Mouse (Mus musculus): ENCODE measurements around the gene Klhl36.
"Not testable (repeated sequence)": the region's sequence is repeated elsewhere in the genome, so short reads cannot be mapped to it uniquely, and the experiment has no call there.

Klhl36 gene

DNA sequence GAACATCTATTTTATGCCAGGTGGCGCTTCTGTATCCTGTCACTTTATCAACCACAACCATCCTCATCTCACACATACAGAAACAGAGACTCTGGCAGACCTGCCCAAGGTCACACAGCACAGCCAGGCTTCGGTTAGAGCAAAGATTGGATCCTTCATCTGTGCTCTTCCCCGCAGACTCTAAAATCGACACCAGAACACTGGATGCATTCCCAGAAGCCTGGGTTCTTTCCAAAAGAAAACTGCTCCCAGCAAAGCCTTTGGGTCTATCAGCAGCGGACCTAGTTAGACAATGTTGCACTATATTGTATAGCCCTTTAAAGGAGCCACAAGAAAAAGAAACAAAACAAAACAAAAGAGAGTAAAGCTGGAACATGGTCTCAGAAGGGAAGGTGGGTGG, 26.8 kb upstream of the Klhl36 start:
- in situ Hi-C loops (cut with MboI, MseI), result loop anchor here (5.0 kb wide), 1 partner anchor 48 kb away; no protein-coding TSS in a partner anchor

DNA sequence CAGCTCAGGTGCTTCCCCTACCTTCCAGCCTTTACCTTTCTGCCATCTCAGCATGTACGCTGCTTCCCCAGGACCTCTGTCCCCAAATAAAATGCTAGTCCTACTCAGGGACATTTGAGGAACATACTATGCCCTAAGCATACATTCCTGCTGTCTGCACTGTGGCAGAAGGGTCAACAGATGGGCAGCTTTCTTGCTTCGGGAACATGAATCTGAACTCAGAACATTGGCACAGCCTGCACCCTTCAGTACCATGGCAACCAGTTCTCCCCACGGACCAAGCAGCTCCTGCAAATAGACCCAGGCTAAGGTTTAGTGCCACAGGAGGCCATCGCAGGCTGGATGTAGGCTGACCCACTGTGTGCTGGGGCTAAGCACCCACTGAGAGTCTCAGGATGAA, 25.2 kb upstream of the Klhl36 start:
- in situ Hi-C loops (cut with MboI, MseI), result loop anchor here (5.0 kb wide), 1 partner anchor 50 kb away; no protein-coding TSS in a partner anchor

DNA sequence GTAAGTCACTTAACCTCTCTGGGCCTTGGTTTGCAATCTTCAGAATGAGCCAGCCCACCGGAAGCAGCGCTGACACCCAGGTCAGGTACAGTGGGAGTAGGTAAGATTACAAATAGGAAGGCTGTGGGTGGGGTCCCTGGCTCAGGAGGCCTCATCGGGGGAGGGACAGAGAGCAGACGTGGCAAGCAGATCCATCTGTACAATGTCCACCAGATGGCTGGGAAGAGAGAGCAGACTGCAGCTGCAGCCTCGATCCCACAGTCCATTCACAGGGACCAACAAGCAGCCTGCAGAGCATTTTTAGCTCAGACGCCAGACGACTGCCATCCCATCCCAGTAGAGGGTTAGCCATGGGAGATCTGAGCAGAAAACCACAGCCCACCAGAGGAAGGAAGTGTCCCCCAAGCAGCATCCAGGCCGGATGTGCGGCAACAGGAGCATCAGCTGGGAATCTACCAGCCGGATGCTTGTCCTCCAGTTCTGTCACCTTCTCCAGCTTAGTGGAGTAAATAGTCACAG, 24.5 kb upstream of the Klhl36 start:
- in situ Hi-C loops (cut with MboI, MseI), result loop anchor here (5.0 kb wide), 1 partner anchor 50 kb away; no protein-coding TSS in a partner anchor

DNA sequence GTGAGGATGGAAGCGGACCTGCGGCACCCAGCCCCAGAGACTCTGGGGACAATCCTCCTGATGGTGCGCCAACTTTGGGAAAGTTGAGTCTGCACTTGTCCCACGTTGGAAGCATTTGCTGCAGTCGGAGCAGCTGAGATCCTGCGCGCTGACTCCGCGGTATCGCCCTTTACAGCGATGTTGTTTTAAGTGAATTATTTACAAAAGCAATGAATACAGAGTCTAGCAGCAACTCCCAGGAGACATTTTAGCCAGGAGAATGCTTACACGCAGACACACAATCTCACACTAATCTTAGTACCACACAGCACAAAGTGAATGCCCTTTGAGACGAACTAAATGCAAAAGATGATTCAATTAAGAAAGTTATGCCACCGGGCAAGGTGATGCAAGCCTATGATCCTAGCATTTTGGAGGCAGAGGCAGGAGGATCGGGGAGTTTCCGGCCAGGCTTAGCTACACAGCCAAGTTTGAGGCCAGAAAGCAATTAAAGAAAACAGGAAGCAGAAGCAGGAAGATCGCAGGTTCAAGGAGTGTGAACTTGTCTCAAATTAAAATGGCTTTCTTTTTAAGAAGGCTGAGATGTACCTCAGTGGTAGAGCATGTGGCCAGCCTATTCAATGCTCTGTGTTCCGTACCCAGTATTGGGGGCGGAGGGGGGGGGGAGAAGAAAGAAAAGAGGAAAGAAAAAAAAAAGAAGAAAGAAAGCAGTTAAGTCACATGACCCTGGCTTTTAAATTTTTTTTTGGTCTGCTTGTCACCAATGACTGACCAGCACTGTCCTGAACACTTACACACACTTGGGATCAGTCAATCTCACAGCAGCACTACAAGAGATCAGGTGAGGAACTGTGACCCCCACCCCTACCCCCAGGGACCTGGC, 23.7 kb upstream of the Klhl36 start:
- in situ Hi-C loops (cut with MboI, MseI), result loop anchor here (5.0 kb wide), 1 partner anchor 51 kb away; no protein-coding TSS in a partner anchor

DNA sequence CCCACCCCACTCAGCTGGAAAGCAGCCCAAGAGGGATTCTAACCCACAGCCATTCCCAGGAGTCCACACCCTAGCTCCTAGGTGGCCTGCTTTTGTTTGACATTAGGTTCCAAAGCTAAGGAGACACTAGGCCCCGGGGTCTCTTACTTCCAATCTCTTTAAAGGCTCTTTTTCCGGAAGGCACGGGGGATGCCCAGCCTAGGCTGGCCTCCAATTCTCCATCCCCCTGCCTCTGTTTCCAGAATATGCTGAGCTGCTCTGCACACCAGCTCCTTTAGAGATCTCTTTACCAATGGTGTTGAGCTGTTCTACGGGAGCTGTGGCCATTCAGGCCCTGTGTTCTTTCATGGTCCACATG, 23.1 kb upstream of the Klhl36 start:
- in situ Hi-C loops (cut with MboI, MseI), result loop anchor here (5.0 kb wide), 1 partner anchor 52 kb away; no protein-coding TSS in a partner anchor

DNA sequence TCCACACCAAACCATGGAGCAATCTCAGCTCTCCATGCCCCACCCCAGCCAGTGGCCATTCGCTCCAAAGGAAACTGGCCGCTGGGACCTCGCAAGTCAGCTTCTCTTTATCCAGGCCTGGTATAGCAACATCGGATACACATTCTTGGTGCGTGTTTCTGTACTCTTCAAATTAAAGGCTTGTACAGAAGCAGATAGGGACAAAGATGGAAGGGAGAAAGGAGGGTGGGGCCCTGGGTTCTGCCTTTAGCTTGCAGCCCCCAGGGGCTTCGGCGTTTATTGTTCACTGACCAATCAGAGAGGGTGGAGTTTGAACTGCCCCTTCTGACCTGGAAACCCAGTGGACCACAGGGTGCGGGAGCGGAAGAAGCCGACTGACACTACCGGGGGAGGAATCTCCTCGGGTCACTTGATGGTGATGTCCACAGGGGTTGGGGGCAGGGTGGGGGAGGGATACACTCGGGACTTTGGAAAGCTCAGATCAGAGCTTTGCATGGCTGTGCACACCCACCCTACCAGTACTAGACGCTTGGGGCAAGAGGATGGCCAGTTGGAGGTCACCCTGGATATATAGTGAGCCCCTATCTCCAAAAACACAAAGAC, 22.5 kb upstream of the Klhl36 start:
- in situ Hi-C loops (cut with MboI, MseI), result loop anchor here (5.0 kb wide), 2 partner anchors 52 to 152 kb away; no protein-coding TSS in a partner anchor

DNA sequence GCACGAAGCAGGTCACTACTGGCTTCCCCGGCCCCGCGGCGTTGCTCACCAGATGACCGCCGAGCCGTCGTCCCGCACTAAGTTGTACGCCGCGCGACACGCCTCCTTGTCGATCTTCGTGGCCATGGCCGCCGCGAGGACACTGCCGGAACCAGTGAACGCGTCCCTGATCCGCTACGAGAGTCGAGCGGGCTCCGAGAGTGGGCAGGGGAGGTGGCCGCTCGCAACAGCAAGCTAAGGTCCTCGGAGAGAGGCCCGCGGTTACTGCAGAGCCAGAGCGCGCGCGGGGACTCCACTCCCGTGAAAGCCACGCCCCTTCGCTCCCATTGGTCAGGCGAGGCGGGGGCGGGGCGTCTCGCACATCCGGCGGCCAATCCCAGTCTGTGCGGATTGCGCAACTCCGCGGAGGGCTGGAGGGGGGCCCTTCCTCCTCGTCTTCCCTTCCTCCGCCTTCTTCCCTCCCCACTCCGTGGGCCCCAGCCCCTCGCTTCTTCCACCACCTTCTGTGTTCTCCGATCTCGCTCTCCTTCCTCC, 21.7 kb upstream of the Klhl36 start, which contains the start of gene Cotl1:
Gene Cotl1 (minus strand): TSS at position 270 of the 534 bp plus-strand sequence.
- in situ Hi-C loops (cut with MboI, MseI), result loop anchor here (5.0 kb wide), 1 partner anchor 153 kb away; no protein-coding TSS in a partner anchor

DNA sequence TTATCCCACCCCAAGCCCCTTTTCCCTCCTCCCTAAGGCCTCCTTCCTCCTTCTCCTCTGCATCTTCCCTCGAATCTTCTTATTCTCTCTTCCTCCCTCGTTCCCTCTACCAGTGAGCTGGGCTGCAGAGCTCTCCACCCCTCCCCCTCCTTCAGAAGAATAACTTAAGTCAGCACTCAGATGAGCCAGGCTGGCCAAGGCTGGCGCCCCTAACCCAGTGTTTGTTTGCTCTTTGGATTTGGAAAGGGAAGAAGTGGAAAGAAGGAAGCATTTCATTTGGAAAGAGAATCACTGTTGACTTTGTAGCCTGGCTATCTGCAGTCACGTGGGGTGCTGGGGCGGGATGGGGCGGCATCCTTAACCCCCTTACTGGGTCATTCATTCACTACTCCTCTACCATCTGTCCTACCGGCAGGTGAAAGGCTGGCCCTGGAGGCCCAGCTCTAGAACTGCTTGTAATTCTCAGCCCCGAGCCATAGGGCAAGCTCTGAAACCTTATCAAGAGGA, 21.1 kb upstream of the Klhl36 start:
- in situ Hi-C loops (cut with MboI, MseI), result loop anchor here (5.0 kb wide), 1 partner anchor 154 kb away; no protein-coding TSS in a partner anchor

DNA sequence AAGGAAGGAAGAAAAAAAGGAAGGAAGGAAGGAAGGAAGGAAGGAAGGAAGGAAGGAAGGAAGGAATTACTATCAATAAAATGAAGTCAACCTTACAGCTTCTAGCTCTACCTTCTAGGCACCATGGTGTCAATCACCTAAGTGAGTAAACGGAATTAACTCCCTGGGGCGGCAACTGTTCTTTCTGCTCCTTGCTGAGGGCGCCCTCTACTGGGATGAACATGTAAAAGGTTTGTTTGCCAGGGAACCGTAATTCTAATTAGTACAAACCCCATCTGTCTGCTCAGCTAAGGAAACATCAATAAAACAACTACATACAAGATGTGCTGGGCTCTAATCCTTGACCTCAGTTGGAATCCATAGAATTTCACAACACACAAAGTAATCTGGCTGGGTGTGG, 18.6 kb upstream of the Klhl36 start:
- in situ Hi-C loops (cut with MboI, MseI), result loop anchor here (5.0 kb wide), 1 partner anchor 156 kb away; no protein-coding TSS in a partner anchor

DNA sequence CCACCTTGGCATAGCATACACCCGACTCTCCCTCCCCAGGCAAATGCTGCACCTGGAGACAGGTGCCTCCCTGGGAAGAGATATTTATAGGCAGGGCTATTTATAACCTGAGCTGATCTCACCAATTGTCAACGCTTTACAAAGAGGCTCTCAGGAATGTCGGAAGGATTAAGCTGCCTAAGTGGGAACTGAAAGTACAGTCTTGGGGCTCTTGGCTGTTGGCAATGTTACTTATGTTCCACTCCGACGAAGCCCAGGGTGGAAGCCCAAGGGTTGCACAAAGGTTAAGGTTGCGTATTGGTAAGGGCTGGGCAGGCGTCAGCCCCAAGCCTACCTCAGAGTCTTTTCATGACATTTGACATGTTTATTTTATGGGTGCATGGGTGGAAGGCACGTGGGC, 17.5 kb upstream of the Klhl36 start:
- in situ Hi-C loops (cut with MboI, MseI), result loop anchor here (5.0 kb wide), 1 partner anchor 157 kb away; no protein-coding TSS in a partner anchor

DNA sequence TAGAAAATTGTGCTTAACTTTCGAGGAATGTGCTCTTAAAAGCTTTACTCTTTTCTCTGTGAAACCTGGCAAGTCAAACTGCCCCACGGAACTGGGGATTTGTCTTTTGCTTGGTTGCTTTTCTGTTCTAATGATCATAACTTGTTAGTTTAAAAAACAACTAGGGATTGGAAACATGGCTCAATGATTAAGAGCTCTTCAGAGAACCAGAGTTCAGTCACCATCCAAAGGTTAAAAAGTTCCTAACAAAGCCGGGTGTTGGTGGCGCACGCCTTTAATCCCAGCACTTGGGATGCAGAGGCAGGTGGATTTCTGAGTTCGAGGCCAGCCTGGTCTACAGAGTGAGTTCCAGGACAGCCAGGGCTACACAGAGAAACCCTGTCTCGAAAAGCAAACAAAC, 16.3 kb upstream of the Klhl36 start:
- in situ Hi-C loops (cut with MboI, MseI), result not testable (repeated sequence)

DNA sequence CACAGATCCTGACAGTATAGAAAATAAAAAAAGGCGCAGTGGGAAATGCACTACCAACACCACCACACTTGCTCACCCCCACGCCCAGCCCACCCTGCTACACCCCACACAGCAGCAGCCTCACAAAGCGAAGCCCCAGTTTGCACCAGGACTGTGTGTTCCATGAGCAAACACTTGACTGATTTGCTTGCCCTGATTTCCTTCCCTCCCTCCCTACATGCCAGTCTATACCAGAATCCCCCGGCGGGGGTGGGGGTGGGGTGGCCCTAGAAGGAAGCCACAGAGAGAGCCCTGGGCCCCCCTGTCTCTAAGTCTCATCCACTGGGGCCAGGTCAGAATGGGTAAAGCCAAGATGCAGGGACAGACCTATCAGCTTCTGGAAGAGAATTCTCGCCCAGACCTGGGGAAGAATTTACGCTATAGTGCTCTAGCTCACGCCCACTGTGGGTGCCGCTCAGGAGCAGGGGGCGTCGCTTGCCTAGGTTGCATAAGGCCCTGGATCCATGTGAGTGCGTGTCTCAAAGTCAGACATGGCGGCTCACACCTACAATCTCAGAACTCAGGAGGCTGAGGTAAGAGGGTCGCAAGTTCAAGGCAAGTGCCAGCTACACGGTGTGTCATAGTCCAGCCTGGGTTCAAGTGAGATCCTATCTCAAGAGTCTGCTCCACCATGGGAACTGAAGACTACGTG, 14.7 kb upstream of the Klhl36 start:
- in situ Hi-C loops (cut with MboI, MseI), result no loop called here

DNA sequence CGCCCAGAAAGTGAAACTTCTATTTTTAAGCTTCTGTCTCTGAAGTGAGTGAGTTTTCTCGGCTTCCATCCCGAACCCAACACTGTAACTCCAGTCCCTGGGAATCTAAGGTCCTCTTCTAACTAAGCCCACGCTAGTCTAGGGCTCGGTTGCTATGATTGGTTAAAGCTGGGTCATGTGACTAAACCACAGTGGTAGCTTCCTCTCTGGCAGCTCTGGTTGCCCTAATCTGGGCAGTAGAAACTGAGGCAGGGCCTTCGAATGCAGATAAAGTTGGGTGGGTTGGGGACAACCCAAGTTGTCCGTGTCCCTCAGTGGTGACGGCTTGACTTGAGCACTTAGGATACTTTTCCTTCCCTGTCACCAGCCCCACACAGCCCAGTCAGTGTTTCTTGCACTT, 8.5 kb upstream of the Klhl36 start:
- in situ Hi-C loops (cut with MboI, MseI), result no loop called here

DNA sequence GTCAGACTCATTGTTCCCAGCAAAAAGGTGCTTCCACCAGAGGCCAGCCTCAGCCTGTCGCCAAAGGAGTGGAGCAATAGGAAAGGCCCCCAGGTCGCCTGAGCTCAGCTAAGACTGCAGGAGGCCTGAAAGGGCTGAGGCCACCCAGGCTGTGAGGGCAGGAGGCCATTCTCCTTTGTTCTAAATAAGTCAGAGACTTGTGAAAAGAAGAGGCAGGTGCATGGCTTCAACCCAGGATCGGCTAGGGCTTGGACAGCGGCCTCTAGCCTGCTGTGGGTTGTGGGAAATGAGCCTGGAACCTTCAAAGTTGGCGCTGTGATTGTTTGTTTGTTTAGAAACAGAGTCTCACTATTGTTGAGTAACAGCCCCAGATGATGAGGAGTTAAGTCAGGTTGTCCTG, 8.0 kb upstream of the Klhl36 start:
- in situ Hi-C loops (cut with MboI, MseI), result no loop called here

DNA sequence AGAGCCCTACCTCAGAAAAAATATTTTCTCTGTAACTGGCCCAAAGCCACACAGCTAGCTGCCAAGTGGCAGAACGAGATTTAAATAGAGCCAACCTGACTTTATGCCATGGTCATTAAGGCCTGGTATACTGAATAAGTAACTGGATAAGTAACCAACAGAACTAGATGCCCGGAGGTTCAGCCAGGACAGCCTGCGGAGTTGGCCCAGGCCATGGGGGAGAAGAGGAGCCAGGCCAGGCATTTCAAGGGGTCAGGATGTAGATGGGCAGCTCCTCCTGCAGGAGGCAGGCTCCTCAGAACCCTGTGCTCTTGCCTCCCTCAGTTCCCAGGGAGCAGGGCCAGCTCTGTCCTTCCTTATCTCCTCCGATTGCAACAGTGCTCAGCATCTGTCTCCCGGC, 6.4 kb upstream of the Klhl36 start:
- in situ Hi-C loops (cut with MboI, MseI), result no loop called here

DNA sequence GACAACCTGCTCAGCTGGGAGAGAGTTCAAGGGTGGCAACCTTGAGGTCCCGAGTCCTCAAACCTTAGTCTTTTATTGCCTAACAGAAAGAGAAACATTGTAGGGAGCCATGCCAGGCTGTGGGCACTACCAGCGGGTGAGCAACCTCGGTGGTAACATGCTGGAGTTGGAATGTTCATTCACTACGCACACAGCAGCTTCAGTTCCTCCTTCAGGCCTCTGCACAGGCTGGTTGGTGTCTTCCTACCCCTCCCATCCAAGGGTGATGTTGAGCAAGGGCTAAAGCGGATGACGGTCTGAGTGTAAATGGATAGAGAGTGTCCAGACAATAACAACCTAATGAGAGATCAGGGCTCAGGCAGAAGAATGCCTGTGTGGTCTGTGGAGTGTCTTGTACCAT, 4.3 kb upstream of the Klhl36 start:
- in situ Hi-C loops (cut with MboI, MseI), result no loop called here

DNA sequence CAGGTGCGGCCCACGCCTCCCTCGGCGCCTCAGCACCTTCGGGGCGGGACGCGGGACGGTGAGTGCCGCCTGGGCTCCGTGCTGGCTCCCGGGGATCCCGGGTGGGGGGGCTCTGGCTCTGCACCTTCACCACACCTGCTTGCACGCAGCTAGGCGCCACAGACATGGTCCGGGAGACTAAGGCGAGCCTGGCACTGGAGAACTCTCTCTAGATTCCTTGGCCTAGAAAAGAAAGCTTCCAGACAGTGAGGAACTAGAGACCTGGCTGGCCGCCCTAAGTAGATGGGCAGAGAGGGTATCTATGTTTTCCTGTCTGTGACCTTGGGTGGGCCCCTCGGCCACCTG, 296 bp downstream of the Klhl36 start:
- in situ Hi-C loops (cut with MboI, MseI), result no loop called here

DNA sequence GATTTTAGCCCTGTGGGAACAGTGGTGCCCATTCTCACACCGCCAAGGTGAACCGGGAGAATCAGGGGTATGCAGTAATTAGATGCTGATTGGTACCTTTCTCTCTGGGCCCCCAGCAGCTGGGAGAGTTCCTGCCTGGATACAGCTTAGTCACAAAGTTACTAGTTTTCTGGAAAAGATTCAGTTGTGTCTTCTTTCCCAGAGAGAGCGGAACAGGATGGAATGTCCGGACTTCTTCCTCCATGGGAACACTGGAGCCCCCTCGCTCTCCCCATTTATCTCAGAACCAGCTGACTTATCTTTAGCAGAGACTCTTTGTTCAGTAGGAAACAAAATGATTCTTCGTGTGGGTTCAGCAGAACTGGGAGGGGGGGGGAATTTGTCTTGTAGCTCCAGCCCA, 683 bp downstream of the Klhl36 start:
- in situ Hi-C loops (cut with MboI, MseI), result no loop called here

DNA sequence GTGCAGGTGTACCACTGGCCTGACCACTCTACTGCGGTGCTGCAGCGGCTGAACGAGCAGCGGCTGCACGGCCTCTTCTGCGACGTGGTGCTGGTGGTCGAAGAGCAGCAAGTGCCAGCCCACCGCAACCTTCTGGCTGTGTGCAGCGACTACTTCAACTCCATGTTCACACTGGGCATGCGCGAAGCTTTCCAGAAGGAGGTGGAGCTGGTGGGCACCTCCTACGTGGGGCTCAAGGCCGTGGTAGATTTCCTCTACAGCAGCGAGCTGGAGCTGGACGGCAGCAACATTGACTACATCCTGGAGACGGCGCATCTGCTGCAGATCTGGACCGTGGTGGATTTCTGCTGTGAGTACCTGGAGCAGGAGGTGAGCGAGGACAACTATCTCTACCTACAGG, 7.5 kb downstream of the Klhl36 start:
- in situ Hi-C loops (cut with MboI, MseI), result no loop called here

DNA sequence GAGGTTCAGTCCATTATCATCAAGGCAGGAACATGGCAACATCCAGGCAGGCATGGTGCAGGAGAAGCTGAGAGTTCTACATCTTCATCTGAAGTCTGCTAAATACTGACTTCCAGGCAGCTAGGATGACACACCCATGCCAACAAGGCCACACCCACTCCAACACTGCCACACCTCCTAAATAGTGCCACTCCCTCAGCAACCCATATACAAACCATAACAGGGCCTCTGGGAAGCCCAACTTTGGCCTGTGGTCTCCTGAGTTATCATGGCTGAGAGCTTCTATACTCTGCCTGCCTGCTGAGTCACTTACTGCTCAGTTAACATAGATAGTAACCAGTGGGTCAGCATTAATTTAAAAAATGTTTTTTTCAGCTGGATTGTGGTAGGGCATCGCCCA, 11.1 kb downstream of the Klhl36 start:
- in situ Hi-C loops (cut with MboI, MseI), result no loop called here

DNA sequence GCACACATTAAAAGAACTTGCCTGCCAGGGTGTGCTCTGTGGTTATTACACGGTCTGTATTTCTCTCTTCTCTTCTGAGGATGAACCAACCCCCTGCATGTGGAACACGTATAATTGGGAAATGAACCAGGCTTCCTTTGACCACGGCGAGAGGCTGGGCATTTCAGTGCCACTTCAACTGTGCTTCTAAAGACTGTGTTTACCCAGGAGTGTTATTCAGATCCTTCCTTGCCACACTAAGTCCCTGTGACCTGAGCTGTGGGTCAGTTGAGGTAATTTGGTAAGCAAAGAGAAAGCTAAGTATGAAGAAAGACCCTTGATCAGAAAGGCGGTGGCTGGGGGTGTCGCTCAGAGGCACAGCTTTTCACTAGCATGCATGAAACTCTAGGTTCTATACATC, 19.2 kb downstream of the Klhl36 start:
- in situ Hi-C loops (cut with MboI, MseI), result no loop called here
